Mouse (Mus musculus) heart, adult 2 months (tissue): ENCODE measurements at regions not wholly inside any gene's neighbourhood (a gene's known extent, or its start where the extent isn't known, plus 50 kb on each side); places are given as distances from the start of the nearest gene placed in this dataset.

Experiments used
- DNase-seq, 2 experiments: peaks; one replicate each; pipeline ENCODE4 v3.0.0; 2021
- H3K27ac ChIP-seq: fragments of 200-600 bp; 2 replicates; pipeline ENCODE4 v1.8.1; 2022
- H3K27me3 ChIP-seq: fragments of 200-500 bp; 2 replicates; pipeline ENCODE4 v1.6.1; 2012; ENCODE audit warnings: mild to moderate bottlenecking, low read length, inconsistent platforms, mixed read lengths; ENCODE audit not compliant: control insufficient read depth, insufficient read depth
- H3K36me3 ChIP-seq: fragments of 200-500 bp; 2 replicates; pipeline ENCODE4 v1.6.1; 2012; ENCODE audit warnings: low read length, inconsistent platforms; ENCODE audit not compliant: control insufficient read depth, insufficient read depth
- H3K4me1 ChIP-seq: fragments of 200-500 bp; 2 replicates; pipeline ENCODE4 v1.6.1; 2011; ENCODE audit warnings: low read length; ENCODE audit not compliant: control insufficient read depth, insufficient read depth
- H3K4me3 ChIP-seq: fragments of 200-600 bp; 2 replicates; pipeline ENCODE4 v1.8.1; 2022
- H3K79me2 ChIP-seq: fragments of 200-500 bp; replicated peaks from 2 replicates; pipeline ENCODE4 v1.6.1; 2012; ENCODE audit warnings: mild to moderate bottlenecking, inconsistent platforms, low read length, moderate library complexity, mixed read lengths; ENCODE audit not compliant: control insufficient read depth, insufficient read depth
- H3K9ac ChIP-seq: fragments of 200-500 bp; 2 replicates; pipeline ENCODE4 v1.6.1; 2012; ENCODE audit warnings: low read depth, mild to moderate bottlenecking, control low read depth, inconsistent platforms, low read length, mixed read lengths
- CTCF ChIP-seq: fragments of 200-600 bp; IDR thresholded peaks from 2 replicates; pipeline ENCODE4 v1.8.1; 2022; ENCODE audit warnings: antibody characterized with exemption, mild to moderate bottlenecking, moderate library complexity
- EP300 ChIP-seq: fragments of 200-500 bp; IDR thresholded peaks from 2 replicates; pipeline ENCODE4 v1.6.1; 2011; ENCODE audit warnings: low read depth, low read length, control low read depth; ENCODE audit not compliant: insufficient read depth
- POLR2A ChIP-seq: fragments of 200-500 bp; IDR thresholded peaks from 2 replicates; pipeline ENCODE4 v1.6.1; 2011; ENCODE audit warnings: mild to moderate bottlenecking, low read depth, low read length, control low read depth; ENCODE audit not compliant: insufficient read depth
- WGBS: fragments of 180-500 bp; shearing (Covaris S2); methylation state at CpG from one replicate; pipeline ENCODE4 v1.1.7; 2018; 5-methylcytosine and 5-hydroxymethylcytosine counted together
- intact Hi-C: fragments of 180-260 bp; cut with DNase I; formaldehyde crosslinking; loops from one replicate; pipeline ENCODE4 v1.15.1; 2025

- peak overlapping the region; percentile 0; the same call in 1 of the 2 replicates for H3K27ac ChIP-seq
Measured at GRCm38 (mm10) chr6:39258656-39259055, 52.1 kb upstream of the Kdm7a start.

GRCm38 (mm10) chr6:39257667-39258395 is 51.2 kb upstream of the Kdm7a start:
- TF ChIP-seq CTCF (no peak), POLR2A (no peak), EP300 (no peak)
- peak in 1 of 2 experiments; percentile 32 for DNase-seq
- Histone ChIP-seq H3K9ac (no peak overlapping the region), H3K4me3 (no peak overlapping the region; the same call in 1 of the 2 replicates), H3K36me3 (no peaks in the 10 kb centered on the region), H3K27me3 (0 out of 2 replicates have a peak, but pooled peaks cover 2% of the 10 kb centered on the region), H3K79me2 (no peaks in the 10 kb centered on the region), H3K4me1 (peaks cover 6% of the 10 kb centered on the region), H3K27ac (no peak overlapping the region)
- 63% methylated on average over 7 of the region's 7 CpGs for WGBS
- intact Hi-C loops = loop anchor here (2.0 to 5.0 kb wide), 3 partner anchors 44 to 84 kb away; partner anchors contain the start of gene Kdm7a

More at GRCm38 (mm10) chr6:39258656-39259055, 52.1 kb upstream of the Kdm7a start:
- Histone ChIP-seq H3K4me1 (peaks cover 6% of the 10 kb centered on the region), H3K79me2 (no peaks in the 10 kb centered on the region), H3K36me3 (no peaks in the 10 kb centered on the region), H3K27me3 (0 out of 2 replicates have a peak, but pooled peaks cover 2% of the 10 kb centered on the region), H3K4me3 (no peak overlapping the region), H3K9ac (no peak overlapping the region)
- DNase-seq = no peak
- intact Hi-C loops = loop anchor here (5.0 kb wide), 2 partner anchors 44 to 84 kb away; no protein-coding TSS in a partner anchor
- 90% methylated on average over 4 of the region's 4 CpGs for WGBS
- TF ChIP-seq CTCF = no peak
- no peak for TF ChIP-seq EP300
- TF ChIP-seq POLR2A = no peak

- WGBS = 1% methylated on average over 18 of the region's 18 CpGs
- no peaks in the 10 kb centered on the region for H3K79me2 ChIP-seq
- H3K27ac ChIP-seq = peak overlapping the region; percentile 66
- intact Hi-C loops = loop anchor here (2.0 to 5.0 kb wide), 3 partner anchors 45 to 85 kb away; partner anchors contain the start of gene Kdm7a
- peaks cover 6% of the 10 kb centered on the region for H3K4me1 ChIP-seq
- peak; percentile 58 to 62 for DNase-seq
- peak overlapping the region; percentile 63 for H3K4me3 ChIP-seq
- H3K9ac ChIP-seq = peak overlapping the region; percentile 86
- H3K36me3 ChIP-seq = no peaks in the 10 kb centered on the region
- TF ChIP-seq EP300 = no peak
- peak; percentile 44 for TF ChIP-seq CTCF
- TF ChIP-seq POLR2A = no peak
- H3K27me3 ChIP-seq = 0 out of 2 replicates have a peak, but pooled peaks cover 2% of the 10 kb centered on the region
Measured at GRCm38 (mm10) chr6:39257111-39257571, 50.6 kb upstream of the Kdm7a start.

GRCm38 (mm10) chr6:39256304-39257103 is 49.9 kb upstream of the Kdm7a start:
- intact Hi-C loops = loop anchor here (2.0 to 5.0 kb wide), 3 partner anchors 46 to 86 kb away; partner anchors contain the start of gene Kdm7a
- Histone ChIP-seq H3K4me3 (peak overlapping the region; percentile 63), H3K4me1 (peaks cover 5% of the 10 kb centered on the region), H3K27ac (peak overlapping the region; percentile 66; the same call in 1 of the 2 replicates), H3K27me3 (0 out of 2 replicates have a peak, but pooled peaks cover 2% of the 10 kb centered on the region), H3K79me2 (no peaks in the 10 kb centered on the region), H3K36me3 (no peaks in the 10 kb centered on the region), H3K9ac (peak overlapping the region; percentile 86)
- TF ChIP-seq CTCF = no peak
- no peak for TF ChIP-seq POLR2A
- no peak for TF ChIP-seq EP300
- WGBS = 12% methylated on average over 48 of the region's 48 CpGs
- DNase-seq = peak; percentile 73 to 77
